41 mouse cellular contexts compared by ENCODE assay signal in the genomic region with DNA sequence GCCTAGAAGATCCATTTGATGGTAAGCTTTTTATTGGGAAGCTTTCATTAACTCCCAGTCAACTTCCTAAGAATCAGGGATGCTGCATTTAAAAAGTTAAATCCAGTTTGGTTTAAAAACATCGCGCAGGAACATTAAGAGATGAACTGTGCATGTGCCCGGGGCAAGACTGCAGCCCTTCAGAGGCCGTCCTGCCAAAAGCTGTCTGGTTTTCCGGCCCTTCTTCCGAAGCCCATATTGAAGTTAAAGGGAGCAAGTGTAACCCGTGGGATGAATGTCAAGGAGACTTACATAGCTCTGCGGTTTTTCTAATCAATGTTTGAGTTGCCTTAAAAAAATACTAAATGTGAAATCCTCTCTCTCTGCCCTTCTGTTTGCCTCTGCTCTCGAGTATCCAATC. TPM values are rescaled to one million over a fixed set of nuclear protein-coding genes. Genes with fewer than 3 reads are reported as not detected.
"Had no signal": no experiment of that assay in that cellular context is flagged by ENCODE, and none has a peak within 500 bp of the region (broad histone marks: within the 10 kb centered on the region; RNA-seq: fewer than 3 reads in every experiment).

No protein-coding gene starts in this region.

- H3K4me3 ChIP-seq: heart, adult 2 months; heart, embryonic 13.5 days; heart, embryonic 15.5 days; hindbrain, embryonic 13.5 days; hindbrain, embryonic 15.5 days; kidney, embryonic 15.5 days; limb, embryonic 13.5 days; limb, embryonic 15.5 days; liver, embryonic 12.5 days had no signal

- ATAC-seq: hindbrain, postnatal 0 days; intestine, embryonic 16.5 days; liver, embryonic 12.5 days had no signal

- DNase-seq: gastrocnemius, postnatal 14 days; gastrocnemius, postnatal 36 days; heart, adult 11 months; heart, adult 2 months; heart, postnatal 14 days; heart, postnatal 36 days; kidney, adult 11 months; kidney, adult 2 months; kidney, adult 9 months; kidney, postnatal 14 days; kidney, postnatal 36 days; layer of hippocampus, adult 9-11 months; layer of hippocampus, postnatal 36 days; left cerebral cortex, postnatal 4 days had no signal

- H3K4me2 ChIP-seq: heart, embryonic 11.5 days; heart, embryonic 13.5 days; heart, embryonic 15.5 days; hindbrain, embryonic 13.5 days; hindbrain, embryonic 15.5 days; kidney, embryonic 15.5 days; limb, embryonic 13.5 days; limb, embryonic 15.5 days; liver, embryonic 12.5 days had no signal

- H3K27me3 ChIP-seq: heart, embryonic 13.5 days; heart, embryonic 15.5 days; hindbrain, embryonic 15.5 days had no signal

- H3K9me3 ChIP-seq: heart, embryonic 13.5 days; heart, embryonic 15.5 days; hindbrain, embryonic 13.5 days; hindbrain, embryonic 15.5 days; kidney, embryonic 15.5 days; limb, embryonic 13.5 days; limb, embryonic 15.5 days; liver, embryonic 12.5 days had no signal

- H3K36me3 ChIP-seq: heart, embryonic 13.5 days; heart, embryonic 15.5 days; hindbrain, embryonic 13.5 days; hindbrain, embryonic 15.5 days; kidney, embryonic 15.5 days; limb, embryonic 13.5 days; limb, embryonic 15.5 days; liver, embryonic 12.5 days had no signal

- H3K27ac ChIP-seq: heart, adult 2 months; heart, embryonic 13.5 days; heart, embryonic 15.5 days; hindbrain, embryonic 13.5 days; hindbrain, embryonic 15.5 days; hindbrain, postnatal 0 days; kidney, embryonic 15.5 days; kidney, postnatal 0 days; limb, embryonic 13.5 days; limb, embryonic 15.5 days; liver, embryonic 12.5 days; liver, embryonic 14.5 days had no signal

- H3K9ac ChIP-seq: heart, embryonic 13.5 days; heart, embryonic 15.5 days; hindbrain, embryonic 13.5 days; hindbrain, embryonic 15.5 days; kidney, embryonic 15.5 days; limb, embryonic 13.5 days; limb, embryonic 15.5 days; liver, embryonic 12.5 days; liver, embryonic 14.5 days had no signal

RNA-seq across cellular contexts. Expression of gene Smad9, which starts 3.8 kb away (rescaled TPM):
- total RNA-seq: hematopoietic stem cell, adult 5-6 weeks had no signal

RNA-seq across cellular contexts. Expression of gene Gm21958, which starts 45.1 kb away (rescaled TPM):
- total RNA-seq: gastrocnemius, adult 18-20 months; gastrocnemius, adult 8-10 months; gastrocnemius, postnatal 14 days; gastrocnemius, postnatal 36 days; heart, adult 2 months; heart, postnatal 14 days; heart, postnatal 36 days; hematopoietic stem cell, adult 5-6 weeks; hindbrain, postnatal 0 days; layer of hippocampus, adult 18-20 months; layer of hippocampus, adult 8-10 months; layer of hippocampus, postnatal 14 days; layer of hippocampus, postnatal 36 days; left cerebral cortex, adult 18-20 months; left cerebral cortex, adult 8-10 months; left cerebral cortex, postnatal 10 days; left cerebral cortex, postnatal 25 days; left cerebral cortex, postnatal 4 days had no signal
- polyA plus RNA-seq: gonadal fat pad, adult 2 months; heart, adult 2 months; heart, postnatal 0 days; hindbrain, embryonic 11.5 days; hindbrain, postnatal 0 days; intestine, embryonic 16.5 days; kidney, adult 2 months; large intestine, adult 2 months; liver, embryonic 12.5 days; liver, embryonic 14.5 days had no signal
